Mouse (Mus musculus) heart, adult 9 months (tissue): ENCODE measurements around the gene Slc35f1.
"Not testable (repeated sequence)": the region's sequence is repeated elsewhere in the genome, so short reads cannot be mapped to it uniquely, and the experiment has no call there.

Source experiments
- DNase-seq, 2 experiments: peaks; one replicate each; pipeline ENCODE4 v3.0.0; 2022; ENCODE audit warnings: low spot score in 2 of 2

The Slc35f1 gene

DNA sequence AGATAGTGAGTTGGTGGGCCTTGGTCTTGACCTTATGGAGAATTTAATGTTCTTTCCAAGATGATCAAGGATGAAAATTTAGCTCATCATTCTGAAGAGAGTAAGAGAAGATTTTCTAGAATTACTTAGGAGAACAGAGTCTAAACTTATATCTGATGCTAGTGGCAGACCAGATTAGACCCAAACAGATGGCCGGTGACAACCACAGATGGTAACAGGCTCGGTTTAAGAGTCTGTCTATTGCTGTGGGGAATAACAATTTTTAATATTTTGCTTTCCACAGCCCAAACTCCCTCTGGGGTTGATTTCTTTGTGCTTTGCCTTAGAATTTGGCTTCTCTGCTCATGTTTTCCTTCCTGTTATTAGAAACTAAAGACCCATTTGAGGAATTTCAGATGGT lies 96.7 kb downstream of the Slc35f1 start:
- no peak for DNase-seq

GRCm38 (mm10) chr10:52791560-52791959 lies 101.2 kb downstream of the Slc35f1 start:
- DNase-seq, result no peak

GRCm38 (mm10) chr10:52797454-52797853 lies 107.1 kb downstream of the Slc35f1 start:
- DNase-seq, result no peak

GRCm38 (mm10) chr10:52807808-52808207 lies 117.5 kb downstream of the Slc35f1 start:
- DNase-seq, result no peak

DNA sequence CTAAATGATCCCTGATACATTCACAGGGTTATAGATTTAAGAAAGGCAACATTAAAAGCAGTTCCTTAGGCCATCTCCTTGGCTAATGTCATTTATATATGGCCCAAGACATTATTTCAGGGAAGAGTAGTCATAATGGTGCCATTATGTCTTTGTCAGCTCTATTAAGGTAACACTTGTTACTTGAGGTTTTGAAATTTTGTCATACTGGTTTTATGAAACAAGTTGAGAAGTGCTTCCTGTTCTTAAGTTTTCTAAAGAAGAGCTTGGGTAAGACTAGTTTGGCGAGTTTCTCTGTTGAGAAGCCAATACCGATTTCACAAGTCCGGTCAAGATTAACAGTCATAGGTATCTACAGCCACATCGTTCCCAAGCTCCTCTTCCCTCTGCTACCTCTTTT lies 122.5 kb downstream of the Slc35f1 start:
- DNase-seq, result no peak

DNA sequence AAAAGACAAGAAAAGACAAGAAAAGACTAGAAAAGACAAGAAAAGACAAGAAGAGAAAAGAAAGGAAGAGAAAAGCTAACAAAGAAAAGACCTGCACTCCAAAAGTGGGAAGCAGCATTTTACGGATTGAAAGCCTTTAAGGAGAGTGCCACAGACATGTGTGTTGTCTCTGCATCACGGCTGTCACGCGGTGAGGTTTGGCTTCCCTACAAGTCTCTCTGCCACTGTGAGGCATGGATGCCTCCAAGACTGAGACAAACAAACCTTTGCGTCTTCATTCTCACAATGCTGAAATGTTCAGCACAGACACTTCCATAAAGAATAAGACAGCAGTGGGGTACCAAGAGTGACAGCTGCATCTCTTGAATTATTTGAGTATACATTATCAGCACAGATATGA lies 124.0 kb downstream of the Slc35f1 start:
- no peak for DNase-seq

DNA sequence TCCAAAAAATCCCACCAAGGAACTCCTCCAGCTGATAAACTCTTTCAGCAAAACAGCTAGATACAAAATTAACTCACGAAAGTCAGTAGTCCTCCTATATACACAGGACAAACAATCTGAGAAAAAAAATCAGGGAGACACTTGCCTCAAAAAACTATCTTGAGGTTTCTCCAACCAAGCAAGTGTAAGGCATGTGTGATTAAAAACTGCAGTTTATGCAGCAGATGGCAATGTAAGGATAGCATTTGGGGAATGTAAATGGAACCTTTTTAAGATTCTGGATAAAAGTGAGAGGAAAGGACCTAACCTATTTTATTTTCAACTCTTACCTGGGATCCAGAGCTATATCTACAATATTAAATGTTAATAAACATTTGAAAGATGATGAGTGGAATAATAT lies 129.3 kb downstream of the Slc35f1 start:
- no peak for DNase-seq

DNA sequence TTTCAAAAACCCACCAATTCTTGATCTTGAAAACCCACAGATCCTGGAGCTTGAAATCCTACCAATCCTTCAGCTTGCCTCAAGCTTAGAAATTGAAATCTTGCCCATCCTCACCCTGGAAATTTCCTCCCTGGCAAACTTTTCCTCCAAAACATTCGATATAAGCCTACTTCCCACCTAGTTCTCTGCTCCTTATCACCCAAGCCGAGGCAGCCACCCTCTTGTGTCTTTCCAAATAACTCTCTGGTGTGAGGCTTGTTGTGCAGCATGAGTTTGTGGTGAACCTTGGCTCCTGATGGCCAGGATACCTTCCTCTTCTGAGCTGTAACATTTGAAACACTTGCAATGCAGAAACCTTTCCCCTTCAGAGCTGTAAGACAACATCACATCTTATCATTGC lies 132.6 kb downstream of the Slc35f1 start:
- no peak for DNase-seq

DNA sequence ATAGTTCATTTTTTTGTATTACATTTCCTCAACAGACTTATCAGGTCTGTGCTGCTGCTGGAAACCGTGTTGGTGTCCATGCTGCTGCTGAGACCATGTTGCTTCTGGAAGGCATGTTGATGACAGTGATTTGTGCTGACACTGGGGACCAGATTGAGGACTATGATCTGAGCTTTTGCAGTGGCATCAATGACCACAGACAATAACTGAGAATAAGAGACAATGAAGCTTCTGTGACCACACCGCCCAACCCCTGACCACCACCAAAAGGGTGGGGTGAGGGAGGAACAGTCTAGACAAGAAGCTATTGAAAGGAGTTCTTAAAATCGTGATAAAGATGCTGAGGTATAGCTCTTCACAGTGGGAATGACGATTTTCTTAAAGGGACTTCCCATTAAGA lies 135.4 kb downstream of the Slc35f1 start:
- no peak for DNase-seq

GRCm38 (mm10) chr10:52840819-52841218 lies 150.5 kb downstream of the Slc35f1 start:
- no peak for DNase-seq

DNA sequence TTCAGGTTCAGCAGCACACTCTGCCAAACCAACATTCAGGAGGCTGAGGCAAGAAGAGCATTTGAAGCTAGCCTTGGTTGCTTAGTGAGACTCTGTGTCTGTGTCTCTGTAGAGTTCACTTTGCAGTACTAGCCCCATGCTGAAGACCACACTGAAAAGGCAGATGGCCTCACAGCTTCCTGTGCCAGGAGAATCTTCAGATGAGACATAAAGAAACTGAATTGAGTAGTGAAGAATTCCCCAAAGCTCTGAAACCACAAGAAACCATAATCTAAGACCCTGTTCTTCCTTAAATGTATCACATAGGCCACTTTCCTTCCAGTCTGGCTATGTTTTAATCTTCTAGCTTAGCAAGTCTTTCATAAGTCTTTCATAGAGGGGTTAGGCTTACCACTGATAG lies 161.7 kb downstream of the Slc35f1 start:
- DNase-seq, result no peak

GRCm38 (mm10) chr10:52860851-52861250 lies 170.5 kb downstream of the Slc35f1 start:
- DNase-seq, result no peak

DNA sequence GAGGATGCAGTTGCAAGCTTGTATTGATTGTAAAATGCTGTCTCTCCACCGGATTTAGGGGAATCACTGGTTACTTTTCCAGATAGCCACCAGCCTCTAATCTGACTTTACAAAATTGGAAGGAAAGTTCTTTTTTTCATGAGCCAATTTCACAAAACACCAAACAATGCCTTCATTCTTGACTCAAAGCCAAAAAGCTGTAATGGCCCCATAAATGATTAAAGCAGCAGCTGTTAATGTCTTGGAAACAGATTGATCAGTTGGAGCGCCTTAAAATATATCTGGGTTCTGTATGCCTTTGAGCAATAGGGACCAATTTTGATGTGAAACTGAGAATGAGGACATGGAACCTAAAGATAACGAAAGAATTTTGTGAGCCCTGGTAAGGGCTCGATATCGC lies 174.6 kb downstream of the Slc35f1 start:
- no peak for DNase-seq

DNA sequence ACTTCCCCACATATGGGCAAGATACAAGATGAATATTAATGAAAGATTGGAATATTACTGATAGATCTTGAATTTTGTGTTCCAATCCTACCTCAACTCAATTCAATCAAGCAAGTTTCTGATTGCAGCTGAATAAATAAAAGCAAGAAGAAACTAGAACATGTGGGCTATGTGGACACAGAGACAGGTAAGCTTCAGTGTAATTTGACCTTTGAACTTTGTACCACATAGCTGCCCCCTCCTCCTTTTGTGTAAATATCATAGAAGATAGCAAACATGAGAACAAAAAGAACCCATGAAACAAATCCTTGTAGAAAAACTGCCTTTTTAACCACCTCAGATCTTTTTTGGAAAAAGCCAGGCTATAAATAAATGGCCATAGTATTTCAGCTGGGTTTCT lies 180.8 kb downstream of the Slc35f1 start:
- DNase-seq, result no peak

GRCm38 (mm10) chr10:52874133-52874532 lies 183.8 kb downstream of the Slc35f1 start:
- no peak for DNase-seq

DNA sequence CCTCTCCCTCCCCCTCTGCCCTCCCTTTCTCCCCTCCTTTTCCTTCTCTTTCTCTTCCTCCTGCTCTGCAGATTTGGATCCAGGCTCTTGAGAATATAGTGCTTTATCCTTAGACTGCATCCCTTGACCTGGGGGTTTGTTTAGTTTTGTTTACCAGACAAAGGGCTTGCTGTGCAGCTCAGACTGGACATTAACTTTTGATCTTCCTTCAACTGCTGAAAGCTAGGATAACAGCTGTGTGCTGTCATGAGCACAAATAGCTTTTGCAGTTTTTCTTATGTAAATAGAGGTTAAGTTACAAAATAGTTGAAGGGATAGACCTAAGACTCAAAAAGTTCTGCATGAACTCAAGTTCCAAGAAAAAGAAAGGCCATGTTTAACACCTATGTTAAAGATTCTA lies 184.4 kb downstream of the Slc35f1 start:
- no peak for DNase-seq

DNA sequence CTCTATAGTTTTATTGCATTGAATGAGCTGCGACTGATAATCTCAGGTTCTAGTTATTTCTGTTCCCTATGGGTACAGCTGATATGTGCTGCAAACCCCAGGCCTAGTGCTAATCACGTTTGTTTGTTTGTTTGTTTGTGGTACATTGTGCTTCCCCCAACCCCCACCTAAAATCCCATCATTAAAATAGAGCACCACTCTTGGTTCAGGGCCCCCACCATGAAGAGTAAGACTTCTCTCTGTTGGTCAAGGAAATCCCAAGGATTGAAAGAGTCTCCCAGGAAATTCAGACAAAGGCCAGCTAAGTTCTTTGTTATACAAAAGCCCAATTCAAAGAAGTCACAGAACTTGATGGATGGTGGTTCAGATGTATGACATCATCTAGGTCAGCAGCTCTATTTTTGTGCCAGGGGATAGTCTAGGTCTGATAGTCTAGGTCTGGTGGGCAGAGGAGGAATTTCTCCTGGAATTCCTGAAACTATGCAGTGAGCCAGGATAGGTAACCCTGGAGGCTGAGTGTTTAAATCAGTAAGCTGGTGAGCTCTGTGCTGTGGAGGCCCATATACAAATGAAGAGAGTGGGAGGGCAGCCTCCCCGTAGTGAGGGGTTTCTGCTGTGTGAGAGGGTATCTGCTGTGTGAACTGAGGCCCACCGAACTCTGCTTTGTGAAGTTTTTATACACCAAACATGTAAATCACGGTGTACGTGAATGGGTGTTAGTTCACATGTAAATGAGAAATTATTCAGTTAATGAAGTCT lies 187.1 kb downstream of the Slc35f1 start:
- no peak for DNase-seq

- no peak for DNase-seq
Measured at GRCm38 (mm10) chr10:52878093-52878801, 187.9 kb downstream of the Slc35f1 start.

DNA sequence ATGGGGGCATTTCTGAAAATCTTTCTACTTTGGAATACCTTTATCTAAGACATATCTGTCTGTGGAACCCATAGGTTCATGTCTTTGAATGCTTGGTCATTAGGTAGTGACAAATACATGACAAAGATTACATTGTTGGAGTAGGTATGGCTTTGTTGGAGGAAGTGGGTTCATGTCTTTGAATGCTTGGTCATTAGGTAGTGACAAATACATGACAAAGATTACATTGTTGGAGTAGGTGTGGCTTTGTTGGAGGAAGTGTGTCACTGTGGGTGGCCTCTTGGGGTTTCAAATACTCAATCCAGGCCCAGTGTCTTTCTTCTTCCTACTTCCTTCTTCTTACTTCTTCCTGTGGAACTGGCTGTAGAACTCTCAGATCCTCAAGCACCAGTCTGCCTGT lies 206.4 kb downstream of the Slc35f1 start:
- not testable (repeated sequence) for DNase-seq

DNA sequence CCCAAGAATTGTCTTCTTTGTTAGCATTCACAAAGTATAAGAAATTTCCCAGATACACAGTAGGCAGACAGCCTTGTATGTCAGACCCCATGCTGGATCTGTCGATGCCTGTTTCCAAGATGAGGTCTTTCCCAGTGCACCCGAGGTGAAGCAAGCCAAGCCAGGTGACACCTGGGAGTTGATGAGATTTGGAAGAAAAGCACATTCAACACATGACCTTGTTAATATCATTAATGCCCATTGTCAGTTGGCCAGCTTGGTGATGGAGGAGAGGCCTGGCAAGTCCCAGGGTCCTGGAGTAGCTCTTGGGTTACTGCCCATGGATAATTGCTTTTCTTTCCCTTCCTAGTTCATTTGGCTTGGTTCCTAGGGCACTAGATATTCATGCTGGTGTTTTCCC lies 214.6 kb downstream of the Slc35f1 start:
- DNase-seq, result no peak

DNA sequence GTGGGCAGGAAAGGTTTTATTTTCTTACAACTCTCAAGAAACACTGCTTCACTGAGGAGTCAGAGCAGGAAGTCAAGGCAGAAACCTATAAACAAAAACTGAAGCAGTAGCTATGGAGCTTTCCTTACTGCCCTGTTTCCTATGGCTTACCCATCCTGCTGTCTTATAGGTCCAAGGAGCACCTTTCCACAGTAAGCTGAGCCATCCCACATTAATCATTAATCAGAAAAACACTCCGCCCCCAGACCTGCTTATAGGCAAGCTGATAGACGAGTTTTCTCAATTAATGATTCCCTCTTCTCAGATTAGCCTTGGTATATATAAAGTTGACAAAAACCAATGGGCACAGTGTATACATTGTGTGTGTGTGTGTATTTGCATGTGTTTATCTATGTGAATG lies 221.4 kb downstream of the Slc35f1 start:
- DNase-seq, result no peak

DNA sequence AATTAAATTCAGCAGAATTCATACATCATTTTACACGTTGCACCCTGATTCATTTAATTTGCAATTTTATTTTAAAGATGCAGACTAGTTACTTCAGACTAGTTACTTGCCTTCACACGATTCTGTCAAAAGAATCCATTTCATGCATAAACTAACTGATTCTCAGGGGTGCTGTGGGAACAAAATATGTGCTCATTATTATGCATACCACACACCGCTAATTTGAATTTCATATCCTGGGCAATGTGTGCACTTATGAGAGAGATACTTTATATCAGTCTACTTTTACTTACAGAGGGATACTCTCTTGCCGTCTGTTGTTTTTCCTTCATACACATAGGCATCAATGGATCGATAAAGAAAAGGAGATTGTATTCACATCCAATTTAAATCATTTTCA lies 228.4 kb downstream of the Slc35f1 start:
- DNase-seq, result no peak

DNA sequence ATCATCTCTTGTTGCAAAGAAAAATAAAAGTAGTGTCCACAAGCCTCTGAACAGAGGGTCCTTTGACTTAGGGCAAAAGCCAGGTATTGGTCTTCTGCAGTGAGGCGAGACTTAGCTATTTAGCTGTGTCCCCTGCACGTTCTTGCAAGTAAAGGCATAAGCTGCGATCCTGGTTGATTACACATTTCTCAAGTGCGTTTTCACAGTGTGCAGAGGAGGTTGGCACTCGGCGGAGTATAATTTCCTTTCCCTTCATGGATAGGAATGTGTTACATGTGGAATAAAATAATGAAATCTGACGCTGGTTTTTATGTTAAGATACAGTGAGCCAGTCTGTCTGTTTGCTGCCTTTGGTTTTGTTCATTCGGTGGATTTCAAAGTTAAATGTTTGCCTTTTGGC lies 232.8 kb downstream of the Slc35f1 start:
- DNase-seq, result no peak

DNA sequence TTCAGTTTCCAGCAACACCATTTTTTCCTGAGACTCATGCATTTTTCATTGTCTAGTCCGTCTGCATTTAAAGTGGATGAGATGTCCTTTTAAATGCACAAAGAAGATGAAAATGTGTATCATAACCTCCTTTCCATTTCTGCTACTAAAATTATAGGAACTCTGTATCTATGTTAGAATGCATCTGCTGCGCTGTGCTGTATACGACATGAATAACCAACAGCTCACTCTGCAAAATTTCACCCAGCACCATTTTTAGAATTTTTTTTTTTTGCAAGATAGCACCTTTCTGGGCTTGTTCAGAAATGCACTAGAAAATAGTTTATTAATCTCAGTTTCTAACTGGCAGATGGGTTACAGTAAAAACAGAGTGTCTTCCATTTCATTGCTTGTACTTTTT lies 236.0 kb downstream of the Slc35f1 start:
- no peak for DNase-seq
